Mouse (Mus musculus) activated CD4-positive, CD25-positive, alpha-beta regulatory T cell, adult 4 months (primary cell): ENCODE data around the gene Ncaph. TPM values are rescaled to one million over a fixed set of nuclear protein-coding genes. Genes with fewer than 3 reads are reported as not detected.
A peak's percentile ranks its signal among the peaks of the same experiment; 100 is the strongest.
"Not testable (repeated sequence)": the region's sequence is repeated elsewhere in the genome, so short reads cannot be mapped to it uniquely, and the experiment has no call there.

ENCODE experiments used
- ATAC-seq: one replicate; pipeline ENCODE4 v1.8.0; 2017
- polyA plus RNA-seq, 2 experiments: library from polyadenylated mRNA; unstranded; fragments of 100-300 nt; shearing (Covaris generic); gene quantifications; one replicate each; pipeline ENCODE4 v1.2.1; 2017

Ncaph gene
- 10 to 100 TPM; 20.0 to 30.9 TPM for polyA plus RNA-seq

DNA sequence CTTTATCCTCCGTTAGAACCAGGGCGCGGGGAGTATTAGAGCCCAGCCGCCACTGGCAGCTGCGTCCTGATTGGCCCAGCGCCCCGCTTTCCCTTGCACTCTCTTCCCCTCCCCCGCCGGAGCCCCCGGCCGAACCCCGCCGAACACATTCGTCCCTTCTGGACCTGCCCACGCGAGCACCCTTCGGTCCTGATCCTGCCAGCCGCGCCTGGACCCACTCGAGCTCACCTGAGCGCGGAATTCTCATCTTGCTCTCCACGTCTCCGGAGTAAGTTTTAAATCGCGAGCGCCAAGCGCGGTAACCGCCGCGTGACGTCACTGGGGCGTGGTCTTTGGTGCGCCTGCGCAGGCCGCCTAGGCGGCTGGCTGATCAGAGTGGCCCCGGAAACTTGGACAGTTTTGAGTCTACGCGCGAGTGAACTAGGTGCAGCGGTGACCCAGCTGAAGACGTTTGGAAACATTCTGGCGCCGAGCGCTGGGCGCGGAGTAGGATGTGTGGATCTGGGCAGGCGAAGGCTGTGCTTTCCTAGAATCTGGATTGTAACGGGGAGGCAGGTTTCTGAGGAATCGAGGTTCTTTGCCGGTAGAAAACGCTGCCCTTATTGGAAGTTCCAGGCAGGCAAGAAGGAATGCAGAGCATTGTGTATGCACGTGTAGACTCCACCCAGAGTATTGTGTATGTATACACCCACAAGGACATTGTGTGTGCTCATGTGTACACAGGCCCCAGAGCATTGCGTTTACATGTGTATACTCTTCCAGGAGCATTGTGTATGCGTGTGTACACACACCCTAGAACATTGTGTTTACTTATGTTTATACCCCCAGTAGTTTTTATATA is at the start of gene Ncaph:
Ncaph (minus strand) TSS at position 334 of the 841 bp plus-strand sequence.
- peak; percentile 91 for ATAC-seq

DNA sequence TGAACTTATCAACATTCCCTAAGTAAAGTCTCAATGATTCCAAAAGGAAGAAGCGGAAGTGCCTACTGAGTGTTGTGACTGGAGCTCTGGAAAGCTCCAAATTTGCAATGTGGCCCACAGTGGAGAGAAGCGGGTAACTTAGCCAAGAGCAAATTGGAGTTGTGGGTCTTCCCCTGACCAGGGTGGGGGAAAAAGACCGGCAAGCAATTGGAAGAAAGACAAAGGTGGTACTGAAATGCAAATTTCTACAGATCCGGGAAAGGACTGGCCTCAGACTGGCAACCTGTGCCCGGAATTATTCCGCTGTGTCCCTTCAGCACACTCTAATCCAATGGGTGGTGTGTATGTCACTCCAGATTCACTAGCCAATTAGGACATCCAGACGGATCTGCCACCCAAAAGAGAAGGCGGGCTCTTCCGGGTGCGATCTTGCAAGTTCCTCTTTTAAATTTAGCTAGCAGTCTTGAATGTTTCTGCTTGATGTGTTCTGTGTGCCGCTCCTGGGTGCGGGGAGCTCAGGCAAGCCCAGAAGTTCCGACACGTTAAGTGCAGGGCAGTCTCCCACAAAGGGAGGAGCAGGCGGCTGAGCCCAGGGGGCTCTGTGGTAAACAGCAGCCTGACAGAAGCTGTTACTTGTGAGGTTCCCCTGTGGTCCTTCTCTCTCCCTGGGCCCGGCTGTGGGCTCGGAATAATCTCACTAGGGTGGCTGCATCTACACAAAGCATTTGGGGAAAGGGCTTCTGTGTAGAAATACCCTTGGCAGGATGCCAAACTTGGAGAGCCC is 49.0 kb upstream of the Ncaph start:
- peak; percentile 100 for ATAC-seq

DNA sequence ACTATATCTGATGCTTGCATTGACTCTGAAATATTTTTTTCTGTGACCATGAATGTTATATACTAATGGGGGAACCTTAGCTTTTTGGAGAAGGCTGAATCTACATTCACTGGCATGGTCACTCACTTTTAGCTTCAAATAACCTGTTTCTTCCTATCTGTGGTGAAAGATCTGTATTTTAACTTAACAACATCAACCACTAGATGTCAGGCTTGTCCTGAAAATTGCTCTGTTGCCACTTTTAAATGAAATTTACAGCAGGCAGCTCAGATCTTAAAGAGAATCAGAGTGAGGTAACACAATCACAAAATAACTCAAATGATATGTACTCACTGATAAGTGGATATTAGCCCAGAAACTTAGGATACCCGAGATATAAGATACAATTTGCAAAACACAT is 32.5 kb upstream of the Ncaph start:
- peak; percentile 54 for ATAC-seq

DNA sequence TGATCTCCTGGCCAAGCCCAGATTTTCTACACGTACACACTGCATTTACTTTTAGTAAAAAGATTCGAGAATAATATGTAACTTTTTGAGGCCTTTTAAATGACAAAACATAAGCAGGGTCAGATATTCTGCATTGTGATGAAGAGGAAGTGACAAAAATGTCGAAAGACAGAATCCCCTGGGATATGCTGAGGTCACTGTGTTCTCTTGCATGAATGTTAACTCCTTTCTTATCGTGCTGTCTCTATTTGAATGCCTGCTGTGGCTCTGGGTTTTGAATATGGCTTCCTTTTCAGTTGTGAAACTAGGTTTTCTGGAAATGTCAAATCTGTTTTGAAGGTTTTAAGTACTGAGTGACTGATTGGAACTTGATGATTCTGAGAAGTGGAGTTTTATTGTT is 31.9 kb upstream of the Ncaph start:
- no peak for ATAC-seq

DNA sequence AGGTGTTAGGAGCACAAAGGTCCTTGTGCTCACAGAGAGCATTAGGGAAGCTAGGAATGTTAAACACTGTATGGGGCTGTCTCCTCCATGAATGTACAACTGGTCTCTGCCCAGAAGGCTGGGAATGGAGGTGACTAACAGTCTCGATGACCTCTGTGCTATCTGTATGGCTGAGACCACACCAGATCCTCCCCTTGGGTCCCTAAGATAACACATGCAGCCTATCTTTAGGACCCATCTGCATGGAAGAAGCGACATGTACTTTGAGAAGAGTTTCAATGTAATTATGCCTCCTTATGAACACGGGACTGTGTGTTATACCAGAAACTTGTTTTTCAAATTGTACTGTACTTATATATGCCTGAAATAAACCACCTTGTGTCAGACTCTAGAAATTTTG is 11.9 kb upstream of the Ncaph start:
- no peak for ATAC-seq

DNA sequence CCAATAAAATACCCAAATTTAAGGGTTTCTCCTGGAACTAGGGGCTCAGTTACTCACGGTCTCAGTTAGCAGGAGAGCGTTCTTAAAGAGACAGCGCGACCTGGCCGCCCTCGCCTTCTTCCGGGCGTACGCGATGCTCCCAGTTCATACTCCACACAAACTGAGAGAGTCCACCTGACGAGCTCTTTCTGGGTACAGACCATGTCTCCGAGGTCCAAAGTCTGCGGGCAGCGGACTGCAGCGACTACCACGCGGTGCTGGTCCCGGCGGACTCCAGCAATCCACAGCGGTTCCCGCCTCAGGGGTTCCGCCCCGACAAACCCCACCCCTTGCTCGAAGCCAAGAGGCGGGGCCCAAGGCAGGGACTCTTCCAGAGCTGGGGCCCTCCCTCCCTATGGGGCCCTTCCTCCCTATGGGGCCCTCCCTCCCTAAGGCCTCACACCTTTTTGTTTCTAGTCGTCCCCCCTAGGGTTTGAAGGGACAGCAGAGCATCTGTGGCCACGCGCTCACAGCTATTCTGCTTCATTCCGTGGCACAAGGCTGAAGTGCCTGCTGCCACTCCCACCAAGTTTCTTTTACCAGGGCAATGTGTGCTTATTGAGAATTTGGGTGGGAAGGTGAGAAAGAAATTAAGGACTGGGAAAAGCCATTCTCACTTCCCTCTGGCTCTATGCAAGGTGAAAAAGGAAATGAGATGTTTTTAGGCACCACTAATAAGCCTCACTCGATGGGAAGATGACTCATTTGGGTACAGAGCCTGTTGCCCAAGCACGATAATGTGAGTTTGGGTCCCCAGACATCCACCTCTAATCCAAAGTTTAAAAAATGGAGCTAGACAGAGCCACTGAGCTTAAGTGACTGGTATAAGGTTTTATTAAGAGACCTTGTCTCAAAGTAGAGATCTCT is 9.7 kb upstream of the Ncaph start, which contains the start of gene Itpripl1:
Itpripl1 (minus strand) TSS at position 285 of the 906 bp plus-strand sequence.
- peak; percentile 98 for ATAC-seq

DNA sequence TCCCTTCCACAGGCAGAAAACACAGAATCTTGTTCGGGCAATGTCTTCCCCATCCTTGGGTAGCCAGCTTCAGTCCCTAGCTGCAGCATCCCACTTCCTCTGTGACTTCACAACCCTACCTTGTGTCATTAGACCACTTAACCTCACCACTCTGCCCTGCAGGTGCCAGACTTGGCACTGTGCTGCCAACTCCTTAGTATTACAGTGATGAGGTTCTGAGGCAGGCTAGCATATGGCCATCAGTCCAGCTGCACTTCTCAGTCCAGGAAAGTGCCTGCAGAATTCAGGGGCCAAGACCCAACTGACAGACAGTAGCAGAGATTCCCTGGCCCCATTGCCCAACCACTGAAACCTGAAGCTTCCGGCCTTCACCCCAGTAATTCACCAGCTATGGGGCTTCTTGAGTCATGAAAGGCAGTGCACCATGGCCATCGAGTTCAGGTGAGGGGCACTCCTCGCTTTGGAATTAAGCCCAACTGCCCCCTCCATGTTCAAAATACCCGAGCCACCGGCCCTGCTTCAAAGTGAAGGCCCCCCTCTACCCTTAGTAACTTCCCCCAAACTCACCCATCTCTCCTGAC is 8.9 kb upstream of the Ncaph start:
- peak; percentile 16 for ATAC-seq

DNA sequence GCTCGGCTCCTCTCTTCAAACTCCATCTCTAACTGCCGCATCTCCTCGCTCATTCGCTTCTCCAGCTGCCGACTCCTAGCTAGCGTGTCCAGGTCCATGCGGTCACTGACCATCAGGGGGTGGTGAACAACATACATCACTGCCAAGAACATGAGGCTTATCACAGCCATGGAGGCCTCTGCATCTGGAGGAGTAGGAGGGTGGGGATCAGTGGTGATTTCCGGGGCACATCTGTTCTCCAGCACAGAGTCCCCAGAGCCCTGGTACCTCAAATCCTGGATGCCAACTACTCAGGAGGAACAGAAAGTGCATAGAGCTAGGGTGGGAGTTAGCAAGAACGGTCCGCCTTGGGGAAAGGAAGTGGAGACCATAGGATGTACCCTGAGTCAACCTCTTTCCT is 8.3 kb upstream of the Ncaph start:
- ATAC-seq = no peak

DNA sequence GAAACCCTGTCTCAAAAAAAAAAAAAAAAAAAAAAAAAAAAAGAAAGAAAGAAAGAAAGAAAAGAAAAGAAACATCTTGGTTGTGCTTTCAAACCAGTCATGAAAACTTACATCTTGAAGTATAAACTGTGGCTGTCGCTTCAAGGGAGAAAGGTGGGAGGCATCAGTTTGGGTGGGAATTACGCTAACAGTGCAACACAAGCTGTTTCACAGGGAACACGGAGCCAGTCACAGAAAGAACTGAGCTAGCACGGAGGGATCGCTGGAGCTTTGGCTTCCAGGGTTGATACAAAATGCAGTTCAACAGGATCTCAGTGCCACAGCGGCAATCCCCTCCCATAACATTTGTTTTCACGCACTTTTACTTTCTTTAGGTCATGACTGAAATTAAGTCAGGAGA is 6.3 kb upstream of the Ncaph start:
- ATAC-seq = no peak

DNA sequence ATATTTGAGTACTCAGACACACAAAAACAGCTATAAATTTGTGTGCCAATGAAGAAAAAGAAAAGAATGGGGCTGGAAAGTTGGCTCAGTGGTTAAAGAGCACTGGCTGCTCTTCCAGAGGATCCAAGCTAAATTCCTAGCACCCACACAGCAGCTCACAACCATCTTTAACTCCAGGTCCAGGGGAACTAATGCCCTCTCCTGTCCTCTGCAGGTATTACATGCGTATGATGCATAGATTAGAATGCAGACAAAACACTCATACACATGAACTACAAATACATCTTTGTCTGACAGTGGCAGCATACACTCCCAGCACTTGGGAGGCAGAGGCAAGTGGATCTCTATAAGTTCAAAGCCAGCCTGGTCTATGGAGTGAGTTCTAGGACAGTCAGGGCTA is 5.9 kb upstream of the Ncaph start:
- ATAC-seq = no peak

DNA sequence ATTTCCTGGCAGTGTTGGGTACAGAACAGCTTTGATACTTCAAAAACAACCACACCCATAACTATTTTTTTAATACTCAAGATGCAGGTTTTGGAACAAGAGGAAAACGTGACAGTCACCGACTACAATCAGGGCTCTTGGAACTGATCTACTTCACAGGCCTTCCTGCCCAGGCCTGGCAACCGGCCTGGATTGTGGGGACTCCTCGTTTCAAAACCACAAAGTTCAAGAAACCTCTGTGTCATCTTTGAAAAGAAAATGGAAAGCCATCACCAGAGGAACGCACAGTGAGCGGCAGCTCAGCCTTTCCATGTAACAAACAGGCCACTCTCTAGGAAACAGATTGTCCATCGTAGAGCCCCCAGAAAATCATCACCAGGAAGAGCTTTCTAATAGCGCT is 5.3 kb upstream of the Ncaph start:
- ATAC-seq = no peak

DNA sequence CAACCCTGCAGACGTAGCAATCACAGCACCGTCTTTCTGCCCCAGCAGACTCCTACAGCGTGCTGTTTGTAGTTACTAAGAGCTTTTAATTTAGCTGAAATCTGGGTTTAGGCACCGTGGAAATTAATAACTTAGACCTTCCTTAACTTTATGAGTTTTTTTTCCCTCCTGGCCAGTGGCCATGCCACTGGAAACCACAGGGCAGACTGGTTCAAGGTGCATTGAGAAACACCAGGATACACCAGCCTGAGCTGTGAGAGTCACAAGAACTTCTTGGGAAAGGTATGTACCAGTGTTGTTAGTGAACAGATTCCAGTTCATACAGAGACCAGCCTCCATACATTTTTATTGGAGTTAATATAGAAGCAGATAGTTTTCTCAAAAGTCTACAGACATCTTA is 4.7 kb upstream of the Ncaph start:
- no peak for ATAC-seq

DNA sequence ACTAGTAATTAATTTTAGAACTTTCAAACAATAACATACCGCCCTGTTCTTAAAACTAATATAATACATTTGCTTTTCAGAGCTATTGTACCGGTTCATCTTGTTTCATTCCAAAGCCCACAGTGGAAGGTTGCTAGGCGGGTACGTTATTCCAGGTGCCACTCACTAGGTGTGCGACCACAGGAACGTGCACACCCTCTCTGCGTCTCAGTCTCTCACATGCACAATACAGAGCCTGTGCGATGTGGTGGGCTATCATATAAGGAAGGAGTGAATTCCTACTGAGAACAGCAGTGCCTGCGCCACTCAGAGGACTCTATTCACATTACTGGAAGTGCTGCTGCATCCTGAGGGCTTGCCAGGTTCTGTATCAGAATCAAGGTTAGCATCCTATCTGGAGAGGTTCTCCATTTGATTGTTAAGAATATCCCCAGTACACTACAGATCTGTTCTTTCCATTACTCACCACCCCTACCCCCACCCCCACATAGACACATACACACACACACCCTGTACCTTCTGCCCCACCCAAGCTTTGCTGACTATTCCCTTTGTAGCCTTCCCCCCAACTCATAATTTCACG is 4.2 kb upstream of the Ncaph start:
- ATAC-seq = no peak

DNA sequence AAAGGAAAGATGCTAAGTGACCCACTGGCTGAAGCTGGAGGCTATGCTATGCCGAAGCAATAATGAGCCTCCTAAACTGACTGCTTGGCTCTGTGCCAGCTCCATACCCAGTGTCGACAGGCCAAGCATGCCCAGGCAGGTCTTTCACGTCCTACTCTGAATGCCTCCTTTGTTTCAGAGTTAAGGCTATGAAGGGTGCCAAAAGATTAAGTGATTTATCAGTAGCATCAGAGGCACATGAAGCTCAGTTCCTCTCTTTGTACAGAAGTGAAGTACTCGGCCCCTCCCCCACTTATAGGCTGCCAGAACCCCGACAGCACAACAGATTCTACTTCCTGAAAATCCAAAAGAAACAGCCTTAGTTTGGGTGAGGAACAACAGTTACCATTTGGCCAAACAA is 3.2 kb upstream of the Ncaph start:
- no peak for ATAC-seq

DNA sequence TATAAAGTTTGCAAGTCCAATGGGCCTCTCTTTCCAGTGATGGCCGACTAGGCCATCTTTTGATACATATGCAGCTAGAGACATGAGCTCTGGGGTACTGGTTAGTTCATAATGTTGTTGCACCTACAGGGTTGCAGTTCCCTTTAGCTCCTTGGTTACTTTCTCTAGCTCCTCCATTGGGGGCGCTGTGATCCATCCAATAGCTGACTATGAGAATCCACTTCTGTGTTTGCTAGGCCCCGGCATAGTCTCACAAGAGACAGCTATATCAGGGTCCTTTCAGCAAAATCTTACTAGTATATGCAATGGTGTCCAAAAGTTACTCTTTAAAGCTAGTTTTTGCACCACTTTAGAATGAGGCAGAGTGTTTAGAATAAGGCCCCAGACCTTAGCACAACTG is 1.5 kb upstream of the Ncaph start:
- not testable (repeated sequence) for ATAC-seq

DNA sequence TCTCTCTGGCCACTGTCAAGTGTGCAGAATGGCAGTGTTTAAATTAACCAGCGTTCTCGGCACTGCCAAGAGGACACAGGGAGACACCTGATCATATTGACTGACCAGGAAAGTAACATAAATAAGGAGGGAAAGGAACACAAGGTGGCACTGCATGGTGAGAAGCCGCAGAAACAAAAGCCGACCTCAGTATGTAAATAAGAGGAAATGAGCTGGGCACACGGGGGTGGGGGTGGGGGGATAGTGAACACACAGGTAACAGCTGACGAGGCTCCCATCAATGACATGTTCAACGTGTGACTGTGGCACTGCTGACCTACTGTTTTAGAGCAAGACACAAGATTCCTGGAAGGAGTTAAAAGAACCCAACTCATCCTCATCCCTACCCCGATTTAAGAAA is 2.4 kb downstream of the Ncaph start:
- peak; percentile 14 for ATAC-seq

DNA sequence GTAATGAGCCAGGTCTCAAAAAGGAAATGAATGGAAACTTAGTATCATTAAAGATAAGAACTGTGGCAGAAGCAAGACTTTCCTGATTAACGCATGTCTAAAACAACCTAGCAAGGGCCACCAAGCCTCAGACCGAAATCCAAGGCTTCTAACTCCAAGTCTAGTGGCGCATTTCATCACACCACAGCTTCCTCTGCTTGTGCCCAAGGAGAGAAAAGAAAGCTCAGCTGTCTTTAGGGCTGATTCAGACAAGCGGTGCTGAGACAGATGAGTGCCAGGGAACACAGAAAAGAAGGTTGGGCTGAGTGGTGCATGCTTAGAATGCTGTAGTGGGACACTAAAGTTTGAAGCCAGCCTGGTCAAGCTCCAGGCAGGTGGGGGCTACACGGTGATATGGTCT is 4.8 kb downstream of the Ncaph start:
- no peak for ATAC-seq

DNA sequence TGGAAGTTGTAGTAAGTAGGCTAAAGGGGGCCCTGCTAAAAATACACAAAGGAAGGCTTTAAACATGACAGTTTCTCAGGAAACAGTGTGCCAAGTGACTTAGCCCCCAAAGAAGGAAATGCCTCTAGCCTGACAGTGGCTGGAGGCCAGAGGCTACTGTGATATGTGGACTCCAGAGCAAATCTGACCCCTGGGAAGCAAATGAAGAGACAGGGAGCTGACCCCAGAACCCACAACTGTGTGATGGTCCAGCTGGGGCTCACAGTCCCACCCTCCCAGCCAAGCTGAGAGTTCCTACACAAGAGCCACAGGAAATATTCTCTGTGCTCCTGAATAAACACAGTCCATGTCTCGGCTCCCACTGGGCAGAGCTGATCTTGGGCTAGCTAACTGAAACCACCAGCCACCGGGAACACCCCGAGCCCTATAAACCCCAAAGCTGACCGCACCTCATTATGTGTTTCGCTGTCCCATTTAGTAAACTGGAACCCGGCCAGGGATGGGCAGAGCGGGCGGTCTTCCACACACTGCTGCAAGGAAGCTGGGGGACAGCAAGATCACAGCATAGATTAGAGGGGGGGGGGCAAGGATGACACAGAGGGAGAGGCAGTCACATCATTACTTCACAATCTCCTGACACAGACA is 12.0 kb downstream of the Ncaph start:
- no peak for ATAC-seq

DNA sequence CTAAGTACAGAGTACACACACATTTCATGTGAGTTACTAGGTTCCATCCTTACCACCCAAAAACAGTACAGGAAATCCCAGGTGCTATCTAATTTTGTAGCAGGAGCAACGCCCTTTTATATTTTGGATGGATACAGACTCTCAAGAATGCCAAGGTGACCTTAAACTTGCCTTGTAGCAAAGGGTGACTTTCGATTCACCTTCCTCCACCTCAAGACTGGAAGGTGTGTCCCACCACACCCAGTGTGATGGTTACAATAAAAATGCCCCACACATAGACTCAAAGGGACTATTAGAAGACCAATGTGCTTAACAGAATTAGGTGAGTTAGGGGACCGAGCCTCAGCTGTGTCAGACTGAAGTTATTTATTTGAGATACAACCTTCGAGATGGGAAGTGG is 24.8 kb downstream of the Ncaph start:
- ATAC-seq = no peak

DNA sequence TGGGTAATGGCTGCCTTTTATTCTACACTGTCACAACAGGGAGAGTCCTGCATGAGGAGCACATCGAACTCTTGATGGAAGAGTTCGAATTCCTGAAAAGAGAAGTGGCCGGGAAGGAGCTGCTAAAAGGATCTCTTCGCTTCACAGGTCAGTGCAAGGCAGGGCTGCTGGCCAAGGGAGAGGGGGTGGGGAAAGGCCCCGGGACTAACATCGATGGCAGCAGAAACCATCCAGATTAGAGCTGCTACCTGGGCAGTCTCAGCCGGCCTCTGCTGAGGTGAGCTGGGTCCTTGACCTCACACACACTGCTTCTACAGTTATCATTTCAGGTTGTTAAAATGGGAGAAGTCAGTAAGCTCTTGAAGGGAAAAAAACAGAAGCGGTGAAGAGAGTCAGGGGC is 41.8 kb downstream of the Ncaph start:
- ATAC-seq = no peak

DNA sequence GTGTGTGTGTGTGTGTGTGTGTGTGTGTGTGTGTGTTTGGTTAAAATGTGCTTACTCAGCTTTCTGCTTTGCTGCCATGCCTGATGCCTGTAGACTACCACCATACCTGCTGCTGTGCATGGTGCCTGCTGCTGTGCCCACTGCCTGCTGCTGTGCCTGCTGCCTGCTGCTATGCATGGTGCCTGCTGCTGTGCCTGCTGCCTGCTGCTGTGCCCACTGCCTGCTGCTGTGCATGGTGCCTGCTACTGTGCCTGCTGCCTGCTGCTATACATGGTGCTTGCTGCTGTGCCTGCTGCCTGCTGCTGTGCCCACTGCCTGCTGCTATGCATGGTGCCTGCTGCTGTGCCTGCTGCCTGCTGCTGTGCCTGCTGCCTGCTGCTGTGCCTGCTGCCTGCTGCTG is 43.6 kb downstream of the Ncaph start:
- not testable (repeated sequence) for ATAC-seq

DNA sequence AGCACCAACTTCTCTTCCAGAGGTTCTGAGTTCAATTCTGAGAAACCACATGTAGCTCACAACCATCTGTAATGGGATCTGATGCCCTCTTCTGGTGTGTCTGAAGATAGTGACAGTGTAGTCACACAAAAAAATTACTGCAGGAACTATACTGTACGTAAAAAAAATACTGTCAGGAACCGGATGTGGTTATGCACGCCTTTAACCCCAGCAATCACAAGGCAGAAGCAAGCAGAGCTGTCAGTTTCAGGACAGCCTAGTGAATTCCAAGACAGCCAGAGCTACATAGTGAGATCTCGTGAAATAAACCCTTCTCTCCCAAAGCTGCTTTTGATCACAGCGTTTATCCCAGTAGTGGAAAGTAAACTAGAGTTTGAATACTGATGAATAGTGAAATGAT is 47.5 kb downstream of the Ncaph start:
- peak; percentile 98 for ATAC-seq
